Mouse (Mus musculus): ENCODE results near the gene Car10.

DNA sequence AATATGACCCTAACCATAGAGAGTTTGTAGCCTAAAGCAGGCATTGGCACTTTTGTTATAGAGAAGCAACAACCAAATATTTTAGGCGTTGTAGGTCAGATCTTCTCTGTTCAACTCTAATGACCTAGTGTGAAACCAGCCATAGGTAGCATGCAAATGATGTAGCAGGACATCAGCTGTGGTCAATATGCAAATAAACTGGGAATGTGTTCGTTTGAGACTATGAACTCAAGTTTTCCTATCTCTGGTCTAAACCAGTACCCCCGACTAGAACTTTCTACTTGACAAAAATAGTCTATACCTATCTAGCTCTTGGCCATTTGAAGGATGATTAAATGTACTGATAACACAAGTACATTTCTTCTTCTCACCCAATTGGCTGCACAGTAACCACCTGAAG lies 501.9 kb downstream of the Car10 start:
- TF ChIP-seq EP300 (optimal IDR thresholded peaks at IDR 0.05) (no peak), CTCF (IDR thresholded peaks at IDR 0.05; ENCODE audit: low read depth) (no peak)
